Mouse (Mus musculus): ENCODE measurements around the gene Ppp2r1a.

The Ppp2r1a gene

GRCm38 (mm10) chr17:20944985-20945891 is at the start of gene Ppp2r1a:
Ppp2r1a (plus strand) TSS chr17:20945311.
- peak; percentile 99 for DNase-seq (ENCODE audit: low spot score)

GRCm38 (mm10) chr17:20904991-20905390 is 40.1 kb upstream of the Ppp2r1a start, which contains the start of gene Vmn1r231:
Vmn1r231 (minus strand) TSS chr17:20905091.
- no peak for DNase-seq (ENCODE audit: low spot score)

- no peak for DNase-seq (ENCODE audit: low spot score)
Observed at GRCm38 (mm10) chr17:20919614-20920013, 25.5 kb upstream of the Ppp2r1a start, which contains the start of gene Vmn1r232. Vmn1r232 (minus strand) TSS chr17:20919714.

GRCm38 (mm10) chr17:20944226-20944625 is 885 bp upstream of the Ppp2r1a start:
- peak; percentile 24 for DNase-seq (ENCODE audit: low spot score)

GRCm38 (mm10) chr17:20946026-20946565 is 985 bp downstream of the Ppp2r1a start:
- DNase-seq (ENCODE audit: low spot score) = peak; percentile 11

GRCm38 (mm10) chr17:20946636-20947035 is 1.5 kb downstream of the Ppp2r1a start:
- no peak for DNase-seq (ENCODE audit: low spot score)

- no peak for DNase-seq (ENCODE audit: low spot score)
Observed at GRCm38 (mm10) chr17:20960386-20960785, 15.3 kb downstream of the Ppp2r1a start.

- DNase-seq (ENCODE audit: low spot score) = no peak
Observed at GRCm38 (mm10) chr17:20965421-20965820, 20.3 kb downstream of the Ppp2r1a start.

- DNase-seq (ENCODE audit: low spot score) = no peak
Observed at GRCm38 (mm10) chr17:20966681-20967080, 21.6 kb downstream of the Ppp2r1a start.

GRCm38 (mm10) chr17:20993716-20994115 is 48.6 kb downstream of the Ppp2r1a start:
- no peak for DNase-seq (ENCODE audit: low spot score)

GRCm38 (mm10) chr17:20996364-20996763 is 51.3 kb downstream of the Ppp2r1a start, which contains the start of gene Vmn1r233:
Vmn1r233 (minus strand) TSS chr17:20996464.
- DNase-seq (ENCODE audit: low spot score) = no peak

GRCm38 (mm10) chr17:21008382-21009331 is 63.5 kb downstream of the Ppp2r1a start, which contains the start of gene Zfp160:
Zfp160 (plus strand) TSS chr17:21008903.
- DNase-seq (ENCODE audit: low spot score) = peak; percentile 83

- DNase-seq (ENCODE audit: low spot score) = no peak
Observed at GRCm38 (mm10) chr17:21009726-21010125, 64.6 kb downstream of the Ppp2r1a start.
